ENCODE assay signal across 26 mouse cellular contexts in the genomic region with DNA sequence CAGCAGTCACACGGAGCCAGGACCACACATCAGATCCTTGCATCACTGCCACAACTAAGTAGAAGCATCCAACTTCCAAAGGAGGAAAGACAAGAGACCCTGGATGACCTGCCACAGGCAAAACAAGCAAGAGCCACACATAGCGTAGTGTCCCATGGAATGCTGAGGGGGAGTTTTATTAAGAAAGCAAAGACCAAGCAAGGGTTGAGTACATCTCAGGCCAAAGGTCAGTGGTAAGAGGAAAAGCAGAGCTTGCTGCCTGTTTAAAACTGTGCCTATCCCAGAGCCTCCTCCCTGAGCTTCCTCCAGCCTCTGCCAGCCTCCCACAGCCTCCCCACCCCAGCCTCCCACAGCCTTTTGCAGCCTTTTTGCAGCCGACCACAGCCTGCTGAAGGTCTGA.
DNase-seq lines count a peak whose midpoint lies in the region; ATAC-seq lines count a peak whose summit lies in the region.
"Had no signal": no experiment of that assay in that cellular context is flagged by ENCODE, and none has a peak within 500 bp of the region (broad histone marks: within the 10 kb centered on the region; RNA-seq: fewer than 3 reads in every experiment).

No protein-coding gene starts in this region.

- peak overlapping the region; percentile 45 for H3K27ac ChIP-seq in hindbrain, embryonic 10.5 days
- no peak overlapping the region for H3K27ac ChIP-seq in hindbrain, embryonic 11.5 days (ENCODE audit: low read depth, low read length)
- no peak overlapping the region for H3K27ac ChIP-seq in kidney, embryonic 16.5 days (ENCODE audit: low read length)
- H3K27ac ChIP-seq: embryonic facial prominence, embryonic 12.5 days; embryonic facial prominence, embryonic 15.5 days; gastrocnemius, adult 2 months; heart, embryonic 15.5 days; hindbrain, embryonic 14.5 days; hindbrain, postnatal 0 days had no signal

- peaks cover 13% of the 10 kb centered on the region for H3K4me1 ChIP-seq in hindbrain, embryonic 10.5 days (replicated peaks)
- no peaks in the 10 kb centered on the region for H3K4me1 ChIP-seq in hindbrain, embryonic 11.5 days (replicated peaks; ENCODE audit: control insufficient read depth, insufficient read depth, low read length)
- 0 out of 2 replicates have a peak, but pooled peaks cover 3% of the 10 kb centered on the region for H3K4me1 ChIP-seq in kidney, embryonic 16.5 days (ENCODE audit: insufficient read depth, low read length)
- H3K4me1 ChIP-seq: embryonic facial prominence, embryonic 15.5 days had no signal

- no peak overlapping the region for H3K4me3 ChIP-seq in hindbrain, embryonic 10.5 days
- no peak overlapping the region for H3K4me3 ChIP-seq in hindbrain, embryonic 11.5 days (ENCODE audit: low read depth, low read length)
- no peak overlapping the region for H3K4me3 ChIP-seq in kidney, embryonic 16.5 days (ENCODE audit: low read length)
- H3K4me3 ChIP-seq: embryonic facial prominence, embryonic 12.5 days; embryonic facial prominence, embryonic 15.5 days; gastrocnemius, adult 2 months; heart, embryonic 15.5 days had no signal

- no peaks in the 10 kb centered on the region for H3K9me3 ChIP-seq in hindbrain, embryonic 10.5 days
- H3K9me3 ChIP-seq in hindbrain, embryonic 11.5 days (ENCODE audit: control insufficient read depth, low read length), result no peaks in the 10 kb centered on the region
- H3K9me3 ChIP-seq in kidney, embryonic 16.5 days (ENCODE audit: low read length), result no peaks in the 10 kb centered on the region
- H3K9me3 ChIP-seq: embryonic facial prominence, embryonic 12.5 days; embryonic facial prominence, embryonic 15.5 days; heart, embryonic 15.5 days had no signal

- no peaks in the 10 kb centered on the region for H3K36me3 ChIP-seq in hindbrain, embryonic 10.5 days
- no peaks in the 10 kb centered on the region for H3K36me3 ChIP-seq in hindbrain, embryonic 11.5 days (ENCODE audit: control insufficient read depth, insufficient read depth, low read length)
- H3K36me3 ChIP-seq in kidney, embryonic 16.5 days (ENCODE audit: insufficient read depth, low read length), result no peaks in the 10 kb centered on the region
- H3K36me3 ChIP-seq: embryonic facial prominence, embryonic 12.5 days; embryonic facial prominence, embryonic 15.5 days; heart, embryonic 15.5 days had no signal

- whole genome bisulfite sequencing in hindbrain, embryonic 10.5 days, result 58% methylated on average over 3 of the region's 3 CpGs
- WGBS in hindbrain, embryonic 11.5 days, result 79% methylated on average over 3 of the region's 3 CpGs
- WGBS in kidney, embryonic 16.5 days, result 39% methylated on average over 3 of the region's 3 CpGs

- ATAC-seq in hindbrain, embryonic 11.5 days (ENCODE audit: low FRiP score), result no peak
- ATAC-seq in kidney, embryonic 16.5 days (ENCODE audit: low FRiP score, low TSS enrichment), result 0 out of 2 replicates have a peak, but pooled peaks have one; percentile 12
- ATAC-seq: activated CD4-positive, CD25-positive, alpha-beta regulatory T cell, adult 4 months; forebrain, embryonic 14.5 days; forebrain, postnatal 0 days; hindbrain, postnatal 0 days; inflammation-experienced regulatory T-cells, adult 6 months had no signal

- no peak overlapping the region for H3K4me2 ChIP-seq in hindbrain, embryonic 11.5 days (replicated peaks; ENCODE audit: low read depth, low read length)
- H3K4me2 ChIP-seq in kidney, embryonic 16.5 days (replicated peaks; ENCODE audit: low read depth, low read length), result no peak overlapping the region
- H3K4me2 ChIP-seq: embryonic facial prominence, embryonic 12.5 days; embryonic facial prominence, embryonic 15.5 days; heart, embryonic 11.5 days; heart, embryonic 15.5 days; hindbrain, embryonic 14.5 days had no signal

- no peaks in the 10 kb centered on the region for H3K27me3 ChIP-seq in hindbrain, embryonic 10.5 days (ENCODE audit: insufficient read depth, poor library complexity, severe bottlenecking)
- H3K27me3 ChIP-seq in hindbrain, embryonic 11.5 days (ENCODE audit: control insufficient read depth, insufficient read depth, low read length), result no peaks in the 10 kb centered on the region
- H3K27me3 ChIP-seq in kidney, embryonic 16.5 days (ENCODE audit: insufficient read depth, low read length), result no peaks in the 10 kb centered on the region
- H3K27me3 ChIP-seq: embryonic facial prominence, embryonic 12.5 days; embryonic facial prominence, embryonic 15.5 days; heart, embryonic 15.5 days had no signal

- intact Hi-C loops in heart, postnatal 36 days (cut with DNase I), result no loop called here

- DNase-seq in heart, adult 11 months, result peak; percentile 91
- DNase-seq in heart, postnatal 36 days, result no peak
- DNase-seq in hindbrain, embryonic 10.5 days (ENCODE audit: low spot score), result no peak
- no peak for DNase-seq in hindbrain, embryonic 11.5 days (ENCODE audit: low spot score)
- no peak for DNase-seq in kidney, adult 8-10 months
- DNase-seq in embryo, embryonic 10.5 days (ENCODE audit: low spot score), result no peak
- DNase-seq: adrenal gland, adult 8-10 months; adrenal gland, postnatal 25 days; cerebellum, adult 11-12 months; cerebellum, adult 8-10 months; cerebellum, postnatal 14 days; forebrain, postnatal 0 days; gastrocnemius, adult 2 months; gastrocnemius, postnatal 14 days; heart, adult 18-20 months; heart, postnatal 14 days had no signal

- no peak overlapping the region for H3K9ac ChIP-seq in hindbrain, embryonic 11.5 days (ENCODE audit: low read depth, low read length)
- no peak overlapping the region for H3K9ac ChIP-seq in kidney, embryonic 16.5 days (replicated peaks; ENCODE audit: low read length)
- H3K9ac ChIP-seq: embryonic facial prominence, embryonic 12.5 days; embryonic facial prominence, embryonic 15.5 days; forebrain, postnatal 0 days; heart, embryonic 15.5 days; hindbrain, embryonic 14.5 days had no signal
